Mouse (Mus musculus): ENCODE measurements around the gene Akap8. TPM values are rescaled to one million over a fixed set of nuclear protein-coding genes. Genes with fewer than 3 reads are reported as not detected.

Gene Akap8
- total RNA-seq (2023), result 10 to 100 TPM; 87.0 to 92.0 TPM

GRCm38 (mm10) chr17:32320597-32321389 is at the start of gene Akap8:
Akap8 (minus strand) TSS chr17:32321238.

DNA sequence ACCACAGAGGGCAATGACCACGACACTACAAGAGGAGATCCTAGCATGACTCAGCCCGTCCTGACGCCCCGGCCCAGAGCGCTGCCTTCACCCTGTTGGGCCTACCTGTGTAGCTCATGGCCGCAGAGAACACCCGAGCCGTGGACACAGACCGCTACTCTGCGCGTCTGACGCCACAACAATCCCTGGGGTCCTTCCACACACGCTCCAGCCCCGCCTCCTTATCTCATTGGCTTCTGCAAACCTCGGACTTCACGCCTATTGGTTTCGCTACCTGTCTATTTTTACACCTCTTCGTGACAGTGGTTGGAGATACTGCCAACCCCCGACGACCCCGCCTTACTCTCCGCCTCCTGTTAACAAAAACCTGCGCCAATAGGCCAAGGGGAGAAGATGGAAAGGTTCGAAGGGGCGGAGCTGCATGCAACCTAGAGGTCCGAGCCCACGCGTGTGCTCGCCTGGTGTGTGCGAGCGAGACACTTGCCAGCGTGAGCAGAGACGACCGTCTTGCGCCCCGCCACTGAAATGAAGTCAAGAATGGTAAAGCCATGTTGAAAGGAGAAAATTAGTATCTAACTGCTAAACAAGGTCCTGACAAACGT is 29.4 kb upstream of the Akap8 start, which contains the start of gene Akap8l:
TSS of gene Akap8l (minus strand) at position 226 of the 602 bp plus-strand sequence.

GRCm38 (mm10) chr17:32284262-32285137 is 36.5 kb downstream of the Akap8 start, which contains the start of gene Brd4:
Brd4 (minus strand) TSS chr17:32284722.

Other genes starting within 250 kb of the Akap8 start
- under 1 TPM; 0.04 to 0.20 TPM for gene Notch3, start 154.4 kb downstream of the Akap8 start, total RNA-seq (2023)
- under 1 TPM; 0.26 to 0.37 TPM for gene Ephx3, start 131.7 kb downstream of the Akap8 start, total RNA-seq (2023)
- gene Brd4, start 36.5 kb downstream of the Akap8 start, total RNA-seq (2023), result 100 to 1,000 TPM; 186 to 197 TPM
- gene Akap8l, start 29.4 kb upstream of the Akap8 start, total RNA-seq (2023), result 10 to 100 TPM; 60.9 to 73.1 TPM
- gene Wiz, start 68.2 kb upstream of the Akap8 start, total RNA-seq (2023), result 10 to 100 TPM; 14.6 to 15.2 TPM
- gene Rasal3, start 82.3 kb upstream of the Akap8 start, total RNA-seq (2023), result 10 to 100 TPM; 41.2 to 44.7 TPM
- gene Pglyrp2, start 102.9 kb upstream of the Akap8 start, total RNA-seq (2023), result under 1 TPM; 0.38 to 0.46 TPM
- gene Cyp4f39, start 131.5 kb upstream of the Akap8 start, total RNA-seq (2023), result not detected
- under 1 TPM; 0.18 to 0.33 TPM for gene Cyp4f17, start 184.8 kb upstream of the Akap8 start, total RNA-seq (2023)
- gene Cyp4f16, start 215.3 kb upstream of the Akap8 start, total RNA-seq (2023), result 10 to 100 TPM; 15.9 to 18.9 TPM

Measured in neutrophil, adult 83 days (primary cell).